Mouse (Mus musculus) adrenal gland, adult 2 months (tissue): ENCODE measurements around the gene Fbxw18. TPM values are rescaled to one million over a fixed set of nuclear protein-coding genes. Genes with fewer than 3 reads are reported as not detected.
"Not testable (repeated sequence)": the region's sequence is repeated elsewhere in the genome, so short reads cannot be mapped to it uniquely, and the experiment has no call there.

Source experiments
- DNase-seq: peaks from one replicate; pipeline ENCODE4 v3.0.0; 2021
- long read RNA-seq: library from polyadenylated mRNA; stranded (forward); transcript quantifications from one replicate; pipeline ENCODE4 v2.0.0, GENCODE M21; 2021
- polyA plus RNA-seq: library from polyadenylated mRNA; depleted of rRNA; stranded (reverse); fragments of >200 nt; gene quantifications from 2 replicates; pipeline ENCODE4 v1.2.3, GENCODE M21; 2012; rRNA removed
- total RNA-seq, 2 experiments: library from RNA; stranded (reverse); gene quantifications; 2 replicates each; pipeline ENCODE4 v1.2.3; 2021

Gene Fbxw18
- total RNA-seq (not detected), polyA plus RNA-seq (not detected in 2 replicates)
- long read RNA-seq: 0 reads

GRCm38 (mm10) chr9:109702600-109702999 lies at the start of gene Fbxw18:
Fbxw18 (minus strand) TSS chr9:109702700.
- DNase-seq: not testable (repeated sequence)

- DNase-seq: not testable (repeated sequence)
These were observed 43.5 kb upstream of the Fbxw18 start, which contains the start of gene Fbxw26 for GRCm38 (mm10) chr9:109745989-109746388. Fbxw26 (minus strand) TSS chr9:109746089.

- DNase-seq: peak; percentile 61
These were observed 17.2 kb downstream of the Fbxw18 start for GRCm38 (mm10) chr9:109685299-109685698.

GRCm38 (mm10) chr9:109664552-109664951 lies 37.9 kb downstream of the Fbxw18 start, which contains the start of gene Fbxw25:
Fbxw25 (minus strand) TSS chr9:109664652.
- DNase-seq: not testable (repeated sequence)

Other genes with a start within 250 kb of the Fbxw18 start
- not detected for gene Fbxw19, start 206.8 kb downstream of the Fbxw18 start, total RNA-seq
- not detected in 2 replicates for gene Fbxw19, start 206.8 kb downstream of the Fbxw18 start, polyA plus RNA-seq
- not detected for gene Fbxw15, start 134.4 kb downstream of the Fbxw18 start, total RNA-seq
- not detected in 2 replicates for gene Fbxw15, start 134.4 kb downstream of the Fbxw18 start, polyA plus RNA-seq
- not detected for gene Fbxw24, start 76.6 kb downstream of the Fbxw18 start, total RNA-seq
- gene Fbxw24, start 76.6 kb downstream of the Fbxw18 start, polyA plus RNA-seq: not detected in 2 replicates
- not detected for gene Fbxw25, start 38.0 kb downstream of the Fbxw18 start, total RNA-seq
- not detected in 2 replicates for gene Fbxw25, start 38.0 kb downstream of the Fbxw18 start, polyA plus RNA-seq
- gene Fbxw26, start 43.4 kb upstream of the Fbxw18 start, total RNA-seq: not detected
- not detected in 2 replicates for gene Fbxw26, start 43.4 kb upstream of the Fbxw18 start, polyA plus RNA-seq
- not detected for gene Fbxw27, start 88.0 kb upstream of the Fbxw18 start, total RNA-seq
- not detected in 2 replicates for gene Fbxw27, start 88.0 kb upstream of the Fbxw18 start, polyA plus RNA-seq
- 10 to 100 TPM; 15.2 to 33.6 TPM for gene Spink8, start 109.6 kb upstream of the Fbxw18 start, total RNA-seq
- not detected in 2 replicates for gene Spink8, start 109.6 kb upstream of the Fbxw18 start, polyA plus RNA-seq
- 10 to 100 TPM; 19.0 to 20.7 TPM for gene Nme6, start 130.0 kb upstream of the Fbxw18 start, total RNA-seq
- 9.3 and 10.9 TPM in 2 replicates for gene Nme6, start 130.0 kb upstream of the Fbxw18 start, polyA plus RNA-seq
- gene Camp, start 146.9 kb upstream of the Fbxw18 start, total RNA-seq: under 1 TPM; 0.52 to 0.69 TPM
- gene Camp, start 146.9 kb upstream of the Fbxw18 start, polyA plus RNA-seq: 0.71 TPM in 1 of 2 replicates, not detected in the other
- 10 to 100 TPM; 11.4 to 13.3 TPM for gene Cdc25a, start 172.9 kb upstream of the Fbxw18 start, total RNA-seq
- 4.3 TPM in 2 replicates for gene Cdc25a, start 172.9 kb upstream of the Fbxw18 start, polyA plus RNA-seq
- gene Map4, start 228.8 kb upstream of the Fbxw18 start, total RNA-seq: 10 to 100 TPM; 81.6 to 82.5 TPM
- gene Map4, start 228.8 kb upstream of the Fbxw18 start, polyA plus RNA-seq: 219 and 223 TPM in 2 replicates